Mouse (Mus musculus) lung, postnatal 0 days (tissue): ENCODE measurements around the gene Cd53. TPM values are rescaled to one million over a fixed set of nuclear protein-coding genes. Genes with fewer than 3 reads are reported as not detected.

Experiments used
- ATAC-seq: fragments of 200-750 bp; cut with Nextera tagmentation; 2 replicates; pipeline ENCODE4 v1.8.0; 2017; ENCODE audit warnings: moderate library complexity
- DNase-seq: peaks from one replicate; pipeline ENCODE4 v3.0.0-alpha.2; 2016; ENCODE audit warnings: low spot score
- H3K27ac ChIP-seq: fragments of 300-500 bp; sonication (generic); 2 replicates; pipeline ENCODE4 v1.5.1; 2014; ENCODE audit warnings: antibody characterized with exemption, mild to moderate bottlenecking, low read length, mixed read lengths
- H3K27me3 ChIP-seq: fragments of 300-500 bp; sonication (generic); replicated peaks from 2 replicates; pipeline ENCODE4 v1.6.1; 2014; ENCODE audit warnings: low read length, mixed read lengths; ENCODE audit not compliant: insufficient read depth
- H3K36me3 ChIP-seq: fragments of 300-500 bp; sonication (generic); 2 replicates; pipeline ENCODE4 v1.6.1; 2014; ENCODE audit warnings: low read length, mixed read lengths; ENCODE audit not compliant: insufficient read depth
- H3K4me1 ChIP-seq: fragments of 300-500 bp; sonication (generic); 2 replicates; pipeline ENCODE4 v1.6.1; 2014; ENCODE audit warnings: antibody characterized with exemption, low read depth, low read length, mixed read lengths; ENCODE audit not compliant: insufficient read depth
- H3K4me2 ChIP-seq: fragments of 300-500 bp; sonication (generic); replicated peaks from 2 replicates; pipeline ENCODE4 v1.6.1; 2014; ENCODE audit warnings: low read depth, mild to moderate bottlenecking, low read length, moderate library complexity, mixed read lengths
- H3K4me3 ChIP-seq: fragments of 300-500 bp; sonication (generic); 2 replicates; pipeline ENCODE4 v1.5.1; 2014; ENCODE audit warnings: low read depth, low read length
- H3K9ac ChIP-seq: fragments of 300-500 bp; sonication (generic); replicated peaks from 2 replicates; pipeline ENCODE4 v1.6.1; 2014; ENCODE audit warnings: low read depth, mild to moderate bottlenecking
- H3K9me3 ChIP-seq: fragments of 300-500 bp; sonication (generic); 2 replicates; pipeline ENCODE4 v1.6.1; 2016; ENCODE audit warnings: low read length, mixed read lengths
- CTCF ChIP-seq: IDR thresholded peaks from 2 replicates; pipeline ENCODE4 v1.5.1; 2016; ENCODE audit warnings: antibody characterized with exemption, mild to moderate bottlenecking
- EP300 ChIP-seq: IDR thresholded peaks from 2 replicates; pipeline ENCODE4 v1.6.1; 2016; ENCODE audit warnings: antibody characterized with exemption, mild to moderate bottlenecking, control low read depth
- WGBS: fragments of 180-500 bp; shearing (Covaris S2); extraction: QIAGEN DNeasy Blood & Tissue Kit; methylation state at CpG from one replicate; pipeline ENCODE4 v1.1.7; 2014; 5-methylcytosine and 5-hydroxymethylcytosine counted together
- polyA plus RNA-seq: library from polyadenylated mRNA; unstranded; fragments of >200 nt; fragmentation: Nextera tagmentation; extraction: Ambion mirVana; gene quantifications from 2 replicates; pipeline ENCODE4 v1.2.1, GENCODE M21; 2015

The Cd53 gene
- polyA plus RNA-seq, 1 experiment from 2014 or later = 30.9 TPM

DNA sequence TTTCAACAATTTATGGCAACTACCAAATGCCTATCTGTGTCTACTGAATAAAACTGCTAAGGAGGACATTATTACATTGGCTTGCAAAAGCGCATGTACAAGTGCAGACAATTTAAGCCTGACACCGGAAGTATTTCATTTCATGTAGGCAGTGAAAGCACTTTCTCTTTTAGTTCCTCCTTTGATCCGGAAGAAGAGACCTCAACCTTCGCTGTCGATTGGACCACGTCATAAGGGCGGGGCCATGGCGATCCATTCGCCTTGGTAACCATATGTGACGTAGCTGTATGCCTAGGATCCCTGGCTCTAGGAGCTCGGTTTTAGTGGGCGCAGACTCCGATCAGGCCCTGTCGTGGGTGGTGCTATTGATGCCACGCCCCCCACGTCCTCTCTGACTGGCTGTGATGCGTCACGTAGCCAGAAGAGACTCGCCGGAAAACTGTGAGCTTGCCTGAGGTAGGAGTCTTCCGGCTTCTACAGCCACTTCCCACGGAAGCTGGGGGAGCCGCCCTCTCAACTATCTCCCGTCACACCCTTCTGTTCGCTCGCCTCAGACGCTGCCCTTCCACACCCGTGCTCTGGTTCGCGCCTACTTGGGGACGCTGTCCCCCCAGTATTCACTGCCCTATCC, 68.4 kb downstream of the Cd53 start:
- TF ChIP-seq CTCF (no peak), EP300 (peak; percentile 79)
- no peaks in the 10 kb centered on the region for H3K27me3 ChIP-seq
- peak; percentile 98 for ATAC-seq

More for the DNA sequence above, 68.4 kb downstream of the Cd53 start:
- Histone ChIP-seq H3K4me3 (peak overlapping the region; percentile 66), H3K9me3 (no peaks in the 10 kb centered on the region), H3K4me2 (peak overlapping the region; percentile 60), H3K9ac (peak overlapping the region; percentile 43), H3K4me1 (no peaks in the 10 kb centered on the region), H3K27ac (peak overlapping the region; percentile 94), H3K36me3 (no peaks in the 10 kb centered on the region)
- 2% methylated on average over 31 of the region's 31 CpGs for WGBS
- peak; percentile 99 for DNase-seq

Other genes with a start within 250 kb of the Cd53 start
- 155 and 168 TPM in 2 replicates for gene Dram2, start 242.4 kb downstream of the Cd53 start, polyA plus RNA-seq
- gene Cept1, start 242.3 kb downstream of the Cd53 start, polyA plus RNA-seq = 74.1 and 80.4 TPM in 2 replicates
- gene Lrif1, start 105.2 kb downstream of the Cd53 start, polyA plus RNA-seq = 18.8 and 20.6 TPM in 2 replicates
- not detected in 2 replicates for gene Olfr266, start 36.1 kb upstream of the Cd53 start, polyA plus RNA-seq
- 2.7 and 4.2 TPM in 2 replicates for gene Kcna3, start 246.0 kb upstream of the Cd53 start, polyA plus RNA-seq